Comparison of ENCODE assay signal across 8 mouse cellular contexts in the genomic region with DNA sequence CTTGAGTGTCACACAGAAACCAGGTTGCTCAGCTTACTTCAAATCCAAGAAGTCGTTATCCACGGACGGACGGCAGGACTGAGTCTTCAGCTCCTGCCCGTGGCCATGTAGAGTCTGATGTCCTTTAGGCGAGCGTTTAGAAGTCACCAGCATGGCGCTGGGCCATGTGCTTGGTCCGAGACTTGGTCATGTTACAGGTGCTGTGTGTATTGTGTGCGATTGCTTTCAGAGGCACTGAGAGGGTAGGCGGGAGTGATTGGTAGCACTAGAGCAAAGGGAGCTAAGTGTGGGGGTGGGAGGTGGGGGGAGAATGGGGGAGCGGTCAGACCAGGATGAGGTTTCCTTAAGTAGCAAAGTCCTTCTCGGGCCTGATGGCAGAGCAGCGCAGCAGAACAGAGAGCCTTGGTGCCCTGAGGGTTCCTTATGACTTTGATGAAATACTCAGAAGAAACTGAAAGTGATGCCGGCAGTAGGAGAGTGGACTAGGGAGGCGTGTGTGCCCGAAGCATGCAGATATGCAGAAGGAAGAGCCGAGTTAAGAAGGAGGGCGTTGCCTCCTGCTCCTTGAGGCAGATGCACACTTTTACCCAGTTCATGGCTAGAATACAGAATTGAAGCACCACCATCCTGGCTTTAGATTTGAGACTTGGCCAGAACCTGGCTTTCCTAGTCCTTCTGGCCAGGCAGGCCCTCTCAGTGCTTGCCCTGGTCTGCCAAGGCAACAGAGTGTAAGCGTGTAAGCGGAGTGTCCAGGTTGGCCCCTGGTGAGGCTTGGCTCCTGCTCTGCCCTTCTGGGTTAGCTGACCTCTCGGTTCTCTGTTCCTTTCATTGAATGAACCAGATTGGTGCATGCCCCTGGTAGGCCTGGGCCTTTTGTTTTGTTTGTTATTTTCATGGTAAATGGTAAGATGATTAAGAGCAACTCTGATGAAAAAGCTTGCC. TPM values are rescaled to one million over a fixed set of nuclear protein-coding genes. Genes with fewer than 3 reads are reported as not detected.
A peak's percentile ranks its signal among the peaks of the same experiment; 100 is the strongest.
DNase-seq lines count a peak whose midpoint lies in the region; ATAC-seq and TF ChIP-seq lines count a peak whose summit lies in the region.

No protein-coding gene starts in this region.

- peak overlapping the region; percentile 34 for H3K4me3 ChIP-seq in bone marrow macrophage, adult 2 months (ENCODE audit: insufficient read depth, low read length)
- peak overlapping the region; percentile 11; the same call in 1 of the 2 replicates for H3K4me3 ChIP-seq in heart, embryonic 16.5 days (ENCODE audit: low read length)
- peak overlapping the region; percentile 29 for H3K4me3 ChIP-seq in macrophage (ENCODE audit: inconsistent target)

- intact Hi-C loops in left cerebral cortex, postnatal 4 days (cut with DNase I) = no loop called here

- H3K27ac ChIP-seq in bone marrow macrophage, adult 2 months (ENCODE audit: insufficient read depth, low read depth, low read length) = peak overlapping the region; percentile 51
- peak overlapping the region; percentile 86 for H3K27ac ChIP-seq in heart, embryonic 16.5 days (ENCODE audit: low read length)
- peak overlapping the region; percentile 87 for H3K27ac ChIP-seq in macrophage

- H3K36me3 ChIP-seq in heart, embryonic 16.5 days (ENCODE audit: control insufficient read depth, insufficient read depth) = no peaks in the 10 kb centered on the region
- no peaks in the 10 kb centered on the region for H3K36me3 ChIP-seq in macrophage (ENCODE audit: inconsistent target)

- peak; percentile 71 for DNase-seq in left cerebral cortex, postnatal 4 days
- DNase-seq in left cerebral cortex, adult 18-20 months (ENCODE audit: low spot score in 2 of 2) = no peak
- DNase-seq in gastrocnemius, postnatal 10 days = no peak
- DNase-seq in retina, postnatal 1 day = no peak
- DNase-seq in left cerebral cortex, adult 11 months (ENCODE audit: low spot score) = no peak

- peak overlapping the region; percentile 49 for H3K4me2 ChIP-seq in heart, embryonic 16.5 days (ENCODE audit: low read depth, low read length)

- peaks cover 100% of the 10 kb centered on the region for H3K79me2 ChIP-seq in macrophage (ENCODE audit: inconsistent target)

- TF ChIP-seq CTCF in bone marrow macrophage, adult 2 months (IDR thresholded peaks at IDR 0.05; ENCODE audit: low read depth, low read length) = no peak

- H3K9ac ChIP-seq in heart, embryonic 16.5 days (ENCODE audit: low read length) = peak overlapping the region; percentile 58

- WGBS in heart, embryonic 16.5 days = 70% methylated on average over 22 of the region's 22 CpGs
- 44% methylated on average over 22 of the region's 22 CpGs for WGBS in macrophage (ENCODE audit: missing documents)

- TF ChIP-seq POLR2A in bone marrow macrophage, adult 2 months (IDR thresholded peaks at IDR 0.05; ENCODE audit: borderline replicate concordance, low read depth, low read length) = no peak

- no peaks in the 10 kb centered on the region for H3K27me3 ChIP-seq in heart, embryonic 16.5 days (ENCODE audit: control insufficient read depth, insufficient read depth, low read length)

- H3K9me3 ChIP-seq in heart, embryonic 16.5 days (replicated peaks; ENCODE audit: control insufficient read depth, low read length) = no peaks in the 10 kb centered on the region

- H3K4me1 ChIP-seq in bone marrow macrophage, adult 2 months (ENCODE audit: control insufficient read depth, insufficient read depth, low read length) = peaks cover 54% of the 10 kb centered on the region
- H3K4me1 ChIP-seq in heart, embryonic 16.5 days (ENCODE audit: control insufficient read depth, insufficient read depth, low read length) = peaks cover 74% of the 10 kb centered on the region

- no peak for ATAC-seq in heart, embryonic 16.5 days (replicated peaks; ENCODE audit: extremely low read depth, insufficient read depth, low FRiP score)

RNA-seq across cellular contexts. Expression of a gene that starts 51.6 kb away (rescaled TPM):
- 100 to 1,000 TPM; 201 to 210 TPM for total RNA-seq in left cerebral cortex, postnatal 4 days (2021)
- total RNA-seq in left cerebral cortex, adult 18-20 months (2021) = 100 to 1,000 TPM; 263 to 284 TPM
- 138 and 153 TPM in 2 replicates for polyA plus RNA-seq in bone marrow macrophage, adult 2 months (2012; ENCODE audit: insufficient read depth, insufficient read length, missing spikeins)
- 130 and 132 TPM in 2 replicates for polyA plus RNA-seq in heart, embryonic 16.5 days (2015; fragmentation: Nextera tagmentation; extraction: Ambion mirVana)
- 100 to 1,000 TPM in 2 of 26 experiments, 10 to 100 TPM in 24; 19.9 to 103 (median 77.9) TPM for total RNA-seq in macrophage (2018; cell fraction: chromatin; rRNA removed)
- 100 to 1,000 TPM; 104 to 180 (median 147) TPM for total RNA-seq in macrophage (2018; cell fraction: cytosol; rRNA removed)
- 100 to 1,000 TPM in 6 of 26 experiments, 10 to 100 TPM in 20; 31.2 to 122 (median 80.1) TPM for total RNA-seq in macrophage (2018; cell fraction: nucleus; rRNA removed)
- polyA plus RNA-seq in macrophage (2018) = 110 to 139 TPM (median 129 TPM) in 3 replicates
- 10 to 100 TPM; 69.5 to 75.7 TPM for total RNA-seq in gastrocnemius, postnatal 10 days (2021)
